Mouse (Mus musculus) CH12.LX (cell line): ENCODE results near the gene 1700030K09Rik. TPM values are rescaled to one million over a fixed set of nuclear protein-coding genes. Genes with fewer than 3 reads are reported as not detected.

ENCODE experiments used
- DNase-seq: peaks from one replicate; pipeline ENCODE4 v3.0.0-alpha.2; 2013; ENCODE audit errors: extremely low read depth
- H3K27ac ChIP-seq: 2 replicates; pipeline ENCODE4 v1.5.1; 2012; ENCODE audit warnings: low read depth, mild to moderate bottlenecking, control low read depth, moderate library complexity; ENCODE audit not compliant: insufficient read depth
- H3K27me3 ChIP-seq: replicated peaks from 2 replicates; pipeline ENCODE3; 2012; ENCODE audit warnings: inconsistent platforms
- H3K36me3 ChIP-seq, 2 experiments: replicated peaks in 1 of 2; 2 replicates each; pipeline versions ENCODE3 to v1.6.1; 2012; ENCODE audit warnings: inconsistent platforms in 1 of 2, low read length in 1 of 2, mild to moderate bottlenecking in 1 of 2, mixed read lengths in 1 of 2, moderate library complexity in 1 of 2; ENCODE audit not compliant: control insufficient read depth in 1 of 2, insufficient read depth in 1 of 2
- H3K4me1 ChIP-seq, 2 experiments: 2 replicates each; pipeline ENCODE4 v1.6.1; 2012; ENCODE audit warnings: inconsistent platforms in 1 of 2, moderate library complexity in 1 of 2; ENCODE audit not compliant: insufficient read depth in 2 of 2, control insufficient read depth in 1 of 2
- H3K4me2 ChIP-seq: 2 replicates; pipeline ENCODE4 v1.6.1; 2012; ENCODE audit warnings: low read depth, mild to moderate bottlenecking, control low read depth; ENCODE audit not compliant: poor library complexity, insufficient read depth, severe bottlenecking
- H3K4me3 ChIP-seq, 3 experiments: fragments of 150-350 bp in 1 of 3; sonication (generic) in 1 of 3; replicated peaks in 1 of 3; 2 replicates each; pipeline versions ENCODE3 to v1.5.1; 2011 to 2012; ENCODE audit warnings: low read depth in 2 of 3, low read length in 2 of 3, mild to moderate bottlenecking in 2 of 3, moderate library complexity in 2 of 3, control low read depth in 1 of 3, improper control_type of control experiment in 1 of 3, inconsistent platforms in 1 of 3, mixed read lengths in 1 of 3; ENCODE audit not compliant: poor library complexity in 1 of 3
- H3K79me2 ChIP-seq: replicated peaks from 2 replicates; pipeline ENCODE4 v1.6.1; 2012; ENCODE audit warnings: mild to moderate bottlenecking, moderate library complexity; ENCODE audit not compliant: control insufficient read depth, poor library complexity, insufficient read depth, severe bottlenecking; ENCODE audit errors: extremely low read depth
- H3K9ac ChIP-seq: 2 replicates; pipeline ENCODE4 v1.6.1; 2012; ENCODE audit warnings: low read depth, mild to moderate bottlenecking, control low read depth, moderate library complexity; ENCODE audit not compliant: insufficient read depth
- H3K9me3 ChIP-seq: replicated peaks from 2 replicates; pipeline ENCODE3; 2012; ENCODE audit warnings: low read length, inconsistent platforms, mixed read lengths
- CTCF ChIP-seq, 2 experiments: IDR thresholded peaks in 1 of 2; conservative IDR thresholded peaks in 1 of 2; 2 replicates each; pipeline ENCODE4 v1.5.1; 2011 to 2012; ENCODE audit warnings: low read depth in 2 of 2, low read length in 2 of 2, improper control_type of control experiment in 1 of 2, inconsistent platforms in 1 of 2, mild to moderate bottlenecking in 1 of 2, moderate library complexity in 1 of 2
- E2F4 ChIP-seq: IDR thresholded peaks from 2 replicates; pipeline ENCODE4 v1.6.1; 2011; ENCODE audit warnings: low read depth, low read length, improper control_type of control experiment; ENCODE audit not compliant: insufficient replicate concordance
- JUND ChIP-seq: conservative IDR thresholded peaks from 2 replicates; pipeline ENCODE4 v1.6.1; 2011; ENCODE audit warnings: low read depth, low read length, improper control_type of control experiment
- POLR2AphosphoS2 ChIP-seq: IDR thresholded peaks from 2 replicates; pipeline ENCODE4 v1.6.1; 2011; ENCODE audit warnings: low read depth, low read length, improper control_type of control experiment
- RAD21 ChIP-seq: IDR thresholded peaks from 2 replicates; pipeline ENCODE4 v1.6.1; 2011; ENCODE audit warnings: low read depth, mild to moderate bottlenecking, low read length, improper control_type of control experiment, moderate library complexity
- SIN3A ChIP-seq: IDR thresholded peaks from 2 replicates; pipeline ENCODE4 v1.6.1; 2012; ENCODE audit warnings: low read length, improper control_type of control experiment, inconsistent platforms
- SMC3 ChIP-seq: IDR thresholded peaks from 2 replicates; pipeline ENCODE4 v1.6.1; 2011; ENCODE audit warnings: low read depth, low read length, improper control_type of control experiment
- USF2 ChIP-seq: conservative IDR thresholded peaks from 2 replicates; pipeline ENCODE4 v1.6.1; 2011; ENCODE audit warnings: low read depth, low read length, improper control_type of control experiment
- ZKSCAN1 ChIP-seq: IDR thresholded peaks from 2 replicates; pipeline ENCODE4 v1.6.1; 2012; ENCODE audit warnings: low read depth, inconsistent platforms, low read length, improper control_type of control experiment, borderline replicate concordance
- ZNF384 ChIP-seq: IDR thresholded peaks from 2 replicates; pipeline ENCODE4 v1.6.1; 2012; ENCODE audit warnings: low read depth, low read length, improper control_type of control experiment, inconsistent platforms
- dilution Hi-C: fragments of 300-500 bp; cut with MboI; formaldehyde crosslinking; loops from 2 replicates; pipeline ENCODE4 v1.14.3; 2020; ENCODE audit warnings: low sequenced_read_pairs; ENCODE audit not compliant: extremely low pct_unique_long_range_greater_than_20kb, extremely low pct_ligation_motif_present
- in situ Hi-C: fragments of 300-500 bp; cut with MboI; formaldehyde crosslinking; loops from 3 replicates; pipeline ENCODE4 v1.14.3; 2019; ENCODE audit warnings: low sequenced_read_pairs, low pct_ligation_motif_present, low pct_unique_long_range_greater_than_20kb, mixed read lengths
- polyA plus RNA-seq: library from polyadenylated mRNA; unstranded; fragments of >175 nt; gene quantifications from 2 replicates; pipeline ENCODE4 v1.2.1, GENCODE M21; 2012; ENCODE audit warnings: low read depth; ENCODE audit not compliant: insufficient read length
- total RNA-seq, 2 experiments: library from RNA; depleted of rRNA; stranded (reverse); fragments of 300-350 nt in 1 of 2; fragments of >200 nt in 1 of 2; gene quantifications; 2 replicates each; pipeline ENCODE4 v1.2.3; 2012 to 2014

1700030K09Rik gene
- total and polyA plus RNA-seq, 3 experiments = 9.8 to 13.1 (median 12.6) TPM

DNA sequence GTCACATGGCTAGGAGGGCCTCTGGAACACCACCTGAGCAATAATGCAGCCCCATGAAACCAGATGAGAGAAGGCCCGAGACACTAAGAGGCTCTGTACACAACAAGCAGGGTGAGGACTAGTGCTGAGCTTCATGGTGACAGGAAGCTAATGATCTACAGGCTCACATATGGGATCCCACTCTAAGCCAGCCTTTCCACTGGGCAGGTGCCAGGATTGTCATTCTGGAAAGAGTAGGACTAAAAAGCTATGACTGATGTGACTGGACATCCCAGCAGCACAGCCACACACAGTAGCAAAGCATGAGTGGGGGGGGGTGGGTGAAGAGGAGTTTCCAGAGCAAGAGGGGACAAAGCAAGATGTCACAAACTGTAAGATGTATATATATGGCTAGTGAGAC, 54.2 kb downstream of the 1700030K09Rik start:
- Histone ChIP-seq H3K27me3 (no peaks in the 10 kb centered on the region), H3K79me2 (peaks cover 26% of the 10 kb centered on the region), H3K9me3 (no peaks in the 10 kb centered on the region), H3K36me3 (peaks cover 35 to 89% of the 10 kb centered on the region in 2 experiments), H3K4me2 (no peak overlapping the region), H3K4me1 (peaks cover 3 to 34% of the 10 kb centered on the region in 2 experiments; a peak in 3 of 4 replicates), H3K9ac (no peak overlapping the region), H3K4me3 (no peak overlapping the region), H3K27ac (no peak overlapping the region)
- in situ Hi-C loops = no loop called here
- DNase-seq = no peak
- TF ChIP-seq ZNF384 = no peak
- dilution Hi-C loops = no loop called here

DNA sequence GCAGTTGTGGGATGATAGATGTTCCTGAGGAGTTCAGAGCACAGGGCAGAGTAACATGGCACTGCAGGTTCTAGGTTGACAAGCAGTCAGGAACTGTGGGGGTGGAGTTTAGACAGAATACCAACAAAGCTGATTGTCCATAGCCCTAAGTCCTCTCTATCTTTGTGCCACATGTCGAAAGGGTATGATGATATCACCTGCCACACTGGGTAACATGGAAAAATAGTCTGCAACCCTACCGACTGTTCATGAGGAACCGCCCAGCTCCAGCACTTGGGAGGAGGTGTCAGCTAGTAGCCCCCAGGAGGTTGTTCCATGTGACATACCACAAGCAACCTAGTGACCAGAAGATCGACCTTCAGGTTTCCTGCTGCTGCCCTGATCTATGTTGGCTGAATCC, 54.8 kb downstream of the 1700030K09Rik start:
- Histone ChIP-seq H3K4me2 (no peak overlapping the region), H3K9me3 (no peaks in the 10 kb centered on the region), H3K79me2 (peaks cover 28% of the 10 kb centered on the region), H3K27ac (no peak overlapping the region), H3K36me3 (peaks cover 35 to 95% of the 10 kb centered on the region in 2 experiments), H3K4me1 (peaks cover 3 to 32% of the 10 kb centered on the region in 2 experiments; a peak in 3 of 4 replicates), H3K9ac (no peak overlapping the region), H3K27me3 (no peaks in the 10 kb centered on the region), H3K4me3 (no peak overlapping the region)
- TF ChIP-seq JUND (no peak), POLR2AphosphoS2 (no peak), SMC3 (no peak), SIN3A (no peak), E2F4 (no peak)
- DNase-seq = no peak
- in situ Hi-C loops = no loop called here
- dilution Hi-C loops = no loop called here

DNA sequence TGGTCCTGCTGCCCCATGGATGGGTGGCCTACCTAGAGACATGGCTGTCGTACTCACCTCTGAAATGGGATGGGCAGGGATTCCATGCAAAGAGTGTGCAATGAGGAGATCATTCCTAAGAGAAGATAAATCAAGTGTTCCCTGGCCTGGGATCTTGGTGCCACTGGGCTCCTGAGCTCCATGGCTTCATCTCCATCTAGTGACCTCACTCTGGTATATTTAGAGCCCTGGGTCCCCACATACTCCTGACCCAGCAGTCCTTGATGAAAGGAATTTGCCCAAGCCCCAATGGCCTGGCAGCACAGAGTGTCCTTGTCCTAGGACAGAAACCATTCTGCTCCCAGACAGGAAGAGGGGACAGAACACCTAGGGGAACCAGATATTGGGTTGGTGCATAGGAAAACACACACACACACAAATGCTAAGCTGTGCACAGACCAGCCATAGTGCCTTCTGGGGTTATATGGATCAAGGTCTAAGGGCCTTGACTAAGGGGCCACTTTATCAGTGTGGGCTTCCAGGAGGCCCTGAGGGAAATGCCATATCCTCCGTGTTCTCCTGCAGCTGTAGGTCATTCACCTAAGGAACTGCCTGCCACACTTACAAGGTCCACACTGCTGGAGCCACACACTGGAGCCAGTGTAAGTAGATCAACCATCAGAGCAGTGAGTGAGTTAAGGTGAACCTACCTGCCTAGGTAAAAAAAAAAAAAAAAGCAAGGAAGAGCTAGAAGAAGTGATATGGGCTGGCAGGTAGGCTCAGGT, 56.0 kb downstream of the 1700030K09Rik start:
- H3K9ac ChIP-seq = no peak overlapping the region
- H3K27ac ChIP-seq = no peak overlapping the region
- dilution Hi-C loops (no loop called here), in situ Hi-C loops (no loop called here)
- H3K36me3 ChIP-seq = peaks cover 35 to 99% of the 10 kb centered on the region in 2 experiments
- H3K4me2 ChIP-seq = no peak overlapping the region
- TF ChIP-seq ZKSCAN1 (no peak), CTCF (conservative IDR thresholded peaks at IDR 0.05 in 1 of 2, IDR thresholded peaks at IDR 0.05 in 1 of 2; ENCODE audit: low read depth in 2 of 2, low read length in 2 of 2) (no peak), USF2 (no peak), RAD21 (no peak)
- peaks cover 0 to 29% of the 10 kb centered on the region in 2 experiments; a peak in 2 of 4 replicates for H3K4me1 ChIP-seq
- H3K9me3 ChIP-seq = no peaks in the 10 kb centered on the region
- DNase-seq = no peak
- no peak overlapping the region for H3K4me3 ChIP-seq
- peaks cover 26% of the 10 kb centered on the region for H3K79me2 ChIP-seq
- no peaks in the 10 kb centered on the region for H3K27me3 ChIP-seq
